Mouse (Mus musculus) spleen, postnatal 10 days (tissue): ENCODE measurements around the gene Tubd1.

Source experiments
- DNase-seq, 2 experiments: peaks; one replicate each; pipeline ENCODE4 v3.0.0; 2021 to 2022; ENCODE audit warnings: low spot score in 2 of 2

The Tubd1 gene

DNA sequence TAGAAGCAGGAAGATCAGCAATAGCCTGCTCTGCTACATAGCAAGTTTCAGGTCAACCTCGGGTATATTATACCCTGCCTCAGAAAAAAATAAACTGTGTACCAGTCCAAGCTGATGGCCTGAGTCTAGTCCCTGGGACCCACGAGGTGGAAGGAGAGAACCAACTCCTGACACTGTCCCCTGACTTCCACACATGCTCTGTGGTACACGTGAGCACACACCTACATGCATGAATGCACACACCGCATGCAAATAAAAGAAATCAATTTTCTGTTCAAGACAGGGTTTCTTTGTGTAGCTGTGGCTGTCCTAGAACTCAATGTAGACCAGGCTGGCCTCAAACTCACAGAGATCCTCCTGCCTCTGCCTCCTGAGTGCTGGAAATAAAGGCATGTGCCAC, 13.5 kb downstream of the Tubd1 start:
- DNase-seq: no peak

DNA sequence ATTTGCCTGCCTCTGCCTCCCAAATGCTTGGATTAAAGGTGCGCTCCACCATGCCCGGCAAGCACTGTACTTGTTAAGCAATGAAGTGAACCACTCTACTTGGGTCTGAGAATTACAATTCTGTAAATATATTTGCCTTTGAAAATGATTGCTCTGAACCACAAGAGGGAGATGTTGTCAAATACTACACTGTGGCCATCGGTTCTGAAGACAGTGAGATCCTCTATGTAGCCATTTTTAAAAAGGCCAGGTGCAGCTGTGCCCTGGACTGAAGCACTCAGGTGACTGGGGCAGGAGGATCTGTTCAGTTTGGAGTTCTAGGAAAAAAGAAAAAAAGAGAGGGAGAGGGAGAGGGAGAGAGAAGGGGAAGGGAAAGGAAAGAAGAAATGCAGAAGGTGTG, 23.6 kb downstream of the Tubd1 start:
- no peak for DNase-seq

DNA sequence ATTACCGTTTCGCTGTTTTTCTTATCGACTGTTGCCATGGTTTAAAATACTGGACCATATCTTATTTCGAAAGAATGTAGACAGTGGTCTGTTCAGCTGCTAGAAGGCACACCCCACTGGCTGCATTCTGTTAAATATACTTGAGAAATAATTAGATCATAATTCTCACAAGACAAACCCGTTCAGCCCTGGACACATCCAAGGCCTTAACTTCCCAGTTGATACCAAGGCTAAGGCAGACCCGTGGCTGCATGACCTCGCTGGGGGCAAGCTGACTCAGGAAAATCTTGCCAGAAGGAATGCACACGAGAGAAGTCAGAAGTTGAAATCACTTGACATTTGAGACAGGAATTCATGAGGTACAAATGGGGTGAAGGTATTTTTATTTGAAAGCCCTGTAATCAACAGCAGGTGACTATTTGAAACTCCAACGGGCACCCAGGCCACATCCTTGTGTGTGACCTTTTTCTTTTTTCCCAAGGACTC, 25.5 kb downstream of the Tubd1 start:
- DNase-seq: no peak

DNA sequence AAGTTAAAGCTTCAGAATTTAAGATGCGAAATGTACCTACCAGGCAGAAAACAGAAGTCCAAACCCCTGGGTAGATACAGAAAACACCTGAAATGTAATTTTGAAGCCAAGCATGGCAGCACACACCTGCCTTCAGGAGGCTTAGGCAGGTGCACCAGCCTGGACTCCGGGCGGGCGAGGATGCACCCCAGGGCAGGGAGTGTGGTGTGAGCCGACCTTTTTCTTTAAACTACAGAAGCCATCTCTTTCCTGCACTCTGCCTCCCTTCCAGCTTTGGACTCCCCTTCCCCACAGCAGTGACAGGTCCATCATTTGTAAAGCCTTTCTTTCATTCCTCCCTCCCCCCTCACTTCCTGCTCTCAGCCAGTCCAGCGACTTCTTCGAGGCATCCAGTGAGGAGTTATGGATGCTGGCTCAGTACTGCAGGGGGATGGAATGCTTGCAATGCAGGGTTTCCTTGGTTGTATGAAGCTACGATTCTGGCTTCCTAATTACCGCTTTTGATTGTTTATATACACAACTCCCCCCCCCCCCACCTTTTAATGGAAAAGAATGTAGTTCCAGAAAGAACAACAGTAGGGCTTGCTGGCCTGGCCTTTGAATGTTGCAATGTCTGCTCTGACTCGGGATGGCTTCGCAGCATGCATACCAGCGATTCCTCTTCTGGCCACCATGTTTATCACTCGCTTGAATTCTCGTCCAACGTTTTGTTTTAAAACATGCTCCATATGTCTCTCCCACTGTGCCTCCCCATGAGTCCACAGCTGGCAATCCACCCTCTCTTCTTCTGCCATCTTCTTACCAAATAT, 26.5 kb downstream of the Tubd1 start:
- DNase-seq: no peak

DNA sequence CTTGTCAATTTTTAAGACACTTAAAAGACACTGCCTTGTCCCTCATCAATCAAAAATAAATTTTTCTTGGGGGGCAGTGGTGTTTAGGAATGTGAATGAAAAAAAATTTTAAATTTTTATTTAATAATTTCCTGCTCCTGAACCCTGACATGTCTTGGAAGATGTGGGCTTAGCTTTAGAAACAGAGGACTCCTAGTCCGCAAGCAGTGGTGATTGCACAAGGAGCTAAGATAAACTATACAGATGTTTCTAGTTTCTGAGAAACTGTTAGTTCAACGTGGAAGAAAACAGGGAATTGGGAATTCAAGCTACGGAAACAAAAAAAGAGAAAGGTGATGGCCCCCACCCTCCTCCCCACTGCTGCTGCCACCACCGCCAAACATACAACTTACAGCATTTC, 27.1 kb downstream of the Tubd1 start:
- DNase-seq: no peak

DNA sequence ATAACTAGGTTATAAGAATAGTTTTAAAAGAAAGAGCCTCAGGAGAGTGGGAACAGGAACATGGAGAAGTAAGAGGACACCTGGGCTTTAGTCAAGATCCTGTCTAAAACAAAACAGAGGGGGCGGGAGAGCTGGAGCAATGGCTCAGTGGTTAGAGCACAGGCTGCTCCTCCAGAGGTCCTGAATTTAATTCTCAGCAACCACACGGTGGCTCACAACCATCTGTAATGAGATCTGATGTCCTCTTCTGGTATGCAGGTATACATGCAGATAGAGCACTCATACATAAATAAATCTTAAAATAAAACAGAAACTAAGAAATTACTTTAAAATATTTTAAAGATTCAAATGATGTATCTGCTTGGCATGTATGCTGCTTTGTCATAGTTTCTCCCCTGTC, 27.8 kb downstream of the Tubd1 start:
- no peak for DNase-seq

DNA sequence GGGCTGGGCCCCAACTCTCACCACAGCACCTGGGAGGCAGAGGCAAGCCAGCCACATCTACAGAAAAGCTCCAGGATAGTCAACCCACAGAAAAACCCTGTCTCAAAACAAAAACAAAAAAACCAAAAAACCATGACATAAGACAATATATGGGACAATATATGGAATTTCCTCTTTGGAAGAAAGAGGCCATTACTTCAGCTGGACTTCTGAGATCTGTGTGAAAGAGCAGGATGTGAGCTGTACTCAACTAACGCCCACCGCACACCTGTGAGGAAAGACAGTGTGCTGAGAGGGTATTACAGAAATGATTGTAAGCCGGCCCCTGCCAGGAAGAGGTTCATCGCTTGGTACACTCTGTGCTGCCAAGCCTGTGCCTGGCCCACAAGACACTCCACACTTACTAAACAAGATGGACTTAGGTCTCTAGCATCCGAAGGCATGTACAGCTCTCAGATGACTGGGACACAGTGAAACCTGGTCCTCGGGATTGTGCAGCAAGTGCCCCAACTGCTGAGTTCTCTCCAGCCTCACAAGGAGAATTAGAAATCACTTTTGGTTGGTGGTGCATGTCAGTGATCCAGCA, 28.9 kb downstream of the Tubd1 start:
- no peak for DNase-seq

DNA sequence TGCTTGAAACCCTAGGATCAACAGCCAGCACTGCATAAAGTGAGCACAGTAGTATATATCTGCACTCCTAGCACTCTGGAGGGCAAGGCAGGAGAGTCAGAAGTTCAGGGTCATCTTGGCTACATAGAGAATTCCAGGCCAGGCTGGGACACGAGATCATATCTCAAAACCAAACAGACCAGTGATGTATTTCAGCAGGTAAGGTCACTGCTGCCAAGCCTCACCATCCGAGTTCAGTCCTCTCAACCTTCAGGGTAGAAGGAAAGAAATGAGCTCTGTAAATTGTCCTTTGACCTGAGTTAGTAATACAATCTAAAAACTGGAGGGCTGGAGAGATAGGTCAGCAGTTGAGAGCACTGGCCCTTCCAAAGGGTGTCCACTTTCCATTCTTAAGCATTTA, 29.6 kb downstream of the Tubd1 start:
- no peak for DNase-seq

DNA sequence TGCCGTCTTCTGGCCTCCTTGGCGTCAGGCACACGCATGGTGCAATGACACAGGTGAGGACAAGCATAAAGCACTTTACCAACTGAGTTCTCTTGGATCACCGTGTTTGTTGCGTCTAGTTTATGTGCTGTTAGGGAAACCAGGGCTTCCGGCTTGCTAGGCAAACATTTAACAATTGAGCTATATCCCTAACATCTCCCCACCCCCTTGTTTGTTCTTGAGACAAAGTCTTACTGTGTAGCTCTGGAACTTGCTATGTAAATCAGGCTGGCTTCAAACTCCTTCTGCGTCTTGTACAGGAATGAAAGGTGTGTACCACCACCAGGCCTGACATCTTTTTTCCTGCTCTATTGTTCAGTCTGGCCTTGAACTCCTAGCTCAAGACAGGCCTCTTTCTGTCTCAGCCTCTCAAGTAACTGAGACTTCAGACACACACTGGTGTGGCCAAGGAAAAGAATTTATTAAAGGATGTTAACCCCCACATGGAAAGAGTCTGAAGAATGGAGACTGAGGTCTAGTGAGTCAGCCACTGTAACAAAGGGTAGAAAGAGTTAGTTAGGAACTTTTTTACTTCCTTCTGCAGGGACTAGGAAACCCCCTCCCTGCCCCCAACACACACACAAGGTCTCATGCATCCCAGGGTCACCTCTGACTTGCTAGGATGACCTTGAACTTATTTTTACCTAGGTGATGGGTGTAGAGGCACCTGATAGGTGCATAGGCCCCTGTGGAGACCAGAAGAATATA, 31.0 kb downstream of the Tubd1 start:
- no peak for DNase-seq

DNA sequence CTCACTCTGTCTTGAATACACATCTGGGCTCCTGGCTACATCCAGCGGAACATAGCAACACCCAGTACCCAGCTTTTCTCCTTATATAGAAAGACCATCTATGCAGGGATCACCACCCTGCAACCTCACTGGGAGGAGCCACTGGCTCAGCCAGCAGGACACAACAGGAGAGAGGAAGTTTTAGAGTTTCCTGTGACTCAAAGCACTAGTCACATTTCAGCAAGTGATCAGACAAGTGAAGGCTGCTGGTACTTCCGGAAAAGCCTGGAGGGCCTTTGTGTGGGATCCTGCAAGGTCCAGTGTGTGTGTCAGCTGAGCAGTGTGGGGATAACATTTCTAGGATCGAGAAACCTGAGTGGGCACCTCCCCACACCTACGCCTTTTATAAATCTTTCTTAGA, 32.4 kb downstream of the Tubd1 start:
- no peak for DNase-seq

DNA sequence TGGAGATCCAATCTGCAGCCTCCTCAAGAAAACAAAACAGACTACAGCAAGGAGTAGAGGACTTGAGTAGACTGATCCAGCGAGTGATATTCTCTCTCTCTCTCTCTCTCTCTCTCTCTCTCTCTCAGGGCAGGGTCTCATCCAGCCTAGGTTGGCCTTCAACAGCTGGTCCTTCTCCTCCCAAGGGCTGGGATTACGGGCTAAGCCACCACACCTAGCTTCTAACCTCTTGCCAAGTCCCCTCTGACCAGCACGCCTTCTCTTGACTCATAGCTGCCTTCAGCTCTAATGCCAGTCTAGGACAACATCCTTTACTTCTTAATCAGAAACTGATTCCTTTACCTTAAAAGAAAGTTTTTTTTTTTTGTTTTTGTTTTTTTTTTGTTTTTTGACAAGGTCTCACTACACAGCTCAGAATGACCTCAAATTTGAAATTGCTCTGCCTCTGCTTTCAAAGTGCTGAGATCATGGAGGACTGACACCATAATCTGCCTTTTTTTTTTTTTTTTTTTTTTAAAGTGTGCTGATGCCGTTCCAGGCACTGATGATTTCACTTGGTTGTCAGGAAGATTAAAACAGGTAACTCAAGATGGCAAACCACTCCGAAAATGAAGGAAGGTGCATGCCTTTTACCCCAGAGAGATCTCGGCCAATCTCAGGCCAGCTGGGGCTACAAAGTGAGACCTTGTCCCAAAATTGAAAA, 33.5 kb downstream of the Tubd1 start:
- DNase-seq: no peak

DNA sequence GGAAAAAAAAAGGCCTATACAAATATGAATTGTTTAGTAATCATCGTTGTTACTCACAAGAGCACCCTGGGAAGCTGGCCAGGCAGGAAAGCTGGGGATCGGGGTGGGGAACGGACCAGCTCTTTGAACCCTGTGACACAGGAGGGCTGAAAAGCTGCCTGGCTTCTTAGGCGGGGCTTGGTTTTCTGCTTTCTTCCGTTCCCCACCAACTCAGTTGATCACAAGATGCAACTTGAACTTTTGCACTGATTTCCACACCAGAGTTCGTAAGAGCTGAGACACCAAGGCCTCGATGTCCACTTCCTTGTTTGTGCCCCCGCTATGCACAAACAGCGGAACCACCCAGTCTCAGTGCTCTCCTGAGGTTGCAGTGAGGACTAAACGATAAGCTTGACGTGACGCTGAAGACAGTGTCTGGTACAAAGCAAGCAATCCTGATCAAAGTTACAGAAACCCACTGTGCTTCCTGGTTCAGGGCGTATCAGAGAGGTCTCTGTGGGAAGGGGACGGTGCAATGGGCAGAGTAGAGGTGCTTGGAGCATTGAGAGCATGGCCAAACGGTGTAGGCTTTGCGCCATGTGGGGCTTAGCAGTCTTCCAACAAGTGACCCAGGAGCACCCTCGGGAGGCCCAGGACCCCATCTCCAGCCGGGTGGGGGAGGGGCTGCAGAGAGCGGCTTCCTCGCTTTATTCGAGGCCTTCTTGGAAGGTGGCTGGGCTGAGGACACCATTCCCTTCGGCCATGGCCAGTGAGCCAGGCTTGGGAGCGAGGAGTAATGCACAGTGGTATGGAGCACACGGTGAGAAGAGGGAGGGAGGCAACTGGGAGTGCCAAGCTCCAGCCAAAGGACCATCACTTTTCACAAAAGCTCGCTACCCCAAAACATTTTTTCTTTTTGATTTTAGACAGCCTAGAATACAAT, 34.3 kb downstream of the Tubd1 start:
- DNase-seq: peak in 1 of 2 experiments; percentile 49

DNA sequence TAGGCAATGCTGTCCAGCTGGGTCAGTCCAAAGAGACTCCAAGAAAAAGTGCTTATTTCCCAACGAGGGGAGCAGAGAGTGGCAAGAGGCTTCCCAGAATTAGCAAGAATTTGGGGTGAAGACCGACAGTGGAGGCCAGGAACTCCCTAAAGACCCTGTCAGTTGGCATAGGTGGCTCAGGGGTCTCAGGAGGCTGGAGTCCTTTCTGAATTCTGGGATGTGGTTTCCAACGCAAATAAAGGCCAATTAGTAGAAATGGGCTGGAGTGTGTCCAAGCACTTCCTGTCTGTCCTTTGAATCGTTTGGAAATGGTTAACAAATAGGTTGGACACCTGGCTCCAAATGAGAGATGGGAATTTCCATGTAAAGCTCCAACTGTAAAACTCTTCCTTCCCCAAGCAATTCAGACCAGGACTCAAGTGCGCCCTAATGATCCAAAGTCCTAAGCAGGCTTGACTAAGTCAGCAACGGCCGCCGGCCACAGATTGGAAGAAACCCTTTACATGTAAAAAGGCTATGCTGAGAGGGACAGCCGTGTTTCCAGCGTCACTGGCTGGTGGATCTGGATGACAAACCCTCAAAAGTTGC, 35.0 kb downstream of the Tubd1 start:
- DNase-seq: peak in 1 of 2 experiments; percentile 24

DNA sequence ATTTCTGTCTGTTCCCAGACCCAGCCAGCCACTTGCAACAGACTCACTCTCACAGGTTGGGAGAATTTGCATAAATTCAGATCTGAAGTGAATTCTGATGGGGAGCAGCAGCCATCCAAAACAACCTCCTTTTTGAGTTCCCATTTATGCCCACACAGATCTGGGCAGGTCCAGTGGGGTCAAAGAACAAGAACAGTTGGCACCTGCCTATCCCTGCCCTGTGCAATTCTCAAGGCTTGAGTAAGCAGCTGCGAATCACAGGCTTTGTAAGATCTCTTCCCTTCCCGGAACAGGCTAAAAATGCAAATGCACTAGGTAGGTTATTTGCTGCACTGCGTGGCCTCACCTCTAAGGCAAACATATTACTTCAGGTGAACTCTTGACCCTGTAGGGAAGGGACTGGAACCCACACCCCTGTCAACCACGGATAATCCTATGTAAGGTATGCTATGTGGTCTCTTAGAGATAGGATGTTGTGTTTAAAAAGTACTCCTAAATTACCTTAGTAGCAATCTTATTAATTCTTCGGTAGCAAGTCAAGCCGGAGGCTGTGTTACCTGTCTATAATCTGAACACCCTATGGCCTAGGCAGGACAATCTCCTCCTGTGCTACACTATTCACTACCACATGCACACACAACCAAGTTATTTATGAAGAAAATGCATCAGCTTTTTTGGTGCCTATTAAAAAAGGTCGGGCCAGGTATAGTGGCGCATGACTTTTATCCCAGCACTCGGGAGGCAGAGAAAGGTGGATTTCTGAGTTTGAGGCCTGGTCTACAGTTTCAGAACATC, 35.7 kb downstream of the Tubd1 start:
- peak in 1 of 2 experiments; percentile 30 for DNase-seq

DNA sequence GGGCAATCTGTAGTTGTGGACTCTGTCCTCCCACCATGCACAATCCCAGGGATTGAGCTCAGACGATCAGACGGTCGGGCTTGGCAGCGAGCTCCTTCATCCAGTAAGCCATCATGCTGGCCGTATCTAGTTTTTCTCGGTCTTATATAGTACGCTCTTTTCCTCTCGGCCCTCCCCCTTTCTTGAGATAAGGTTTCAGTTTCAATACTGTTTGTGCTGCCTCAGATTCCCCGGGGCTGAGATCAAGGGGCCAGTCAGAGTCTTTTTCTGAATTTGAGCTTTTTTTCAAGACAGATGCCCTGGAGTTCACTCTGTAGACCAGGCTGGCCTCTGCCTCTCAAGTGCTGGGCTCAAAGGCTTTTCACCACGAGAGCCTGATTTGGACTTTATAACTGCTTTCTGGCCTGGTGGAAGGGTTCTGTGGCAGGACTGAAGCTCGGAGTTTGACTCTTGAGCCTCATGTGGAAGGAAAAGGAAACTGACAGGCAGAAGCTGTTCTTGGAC, 36.5 kb downstream of the Tubd1 start:
- DNase-seq: peak; percentile 52 to 64

DNA sequence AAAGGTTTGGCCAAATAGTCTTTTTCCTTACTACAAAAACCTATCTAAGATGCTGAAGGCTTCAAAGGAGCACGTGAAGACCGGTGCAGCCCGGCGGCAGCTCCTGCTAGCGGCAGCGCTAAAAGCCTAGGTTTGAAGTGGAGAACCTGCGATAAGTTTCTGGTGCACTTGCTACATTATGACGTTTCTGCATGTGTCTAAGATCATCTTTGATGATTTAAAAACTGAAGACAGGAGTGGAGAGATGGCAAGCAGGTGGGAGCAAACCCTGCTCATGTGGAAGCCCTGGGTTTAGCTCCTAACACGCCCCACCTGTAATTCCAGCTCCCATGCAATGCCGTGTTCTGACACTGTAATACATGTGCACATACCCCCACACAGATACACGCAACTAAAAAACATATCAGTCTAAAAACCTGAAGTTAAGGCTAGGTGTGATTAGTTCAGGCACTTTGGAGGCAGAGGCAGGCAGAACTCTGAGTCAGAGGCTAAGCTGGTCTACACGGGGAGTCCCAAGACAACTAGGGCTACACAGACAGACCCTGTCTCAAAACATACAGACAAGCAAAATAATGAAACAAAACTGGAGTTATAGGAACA, 37.3 kb downstream of the Tubd1 start:
- DNase-seq: peak in 1 of 2 experiments; percentile 24

DNA sequence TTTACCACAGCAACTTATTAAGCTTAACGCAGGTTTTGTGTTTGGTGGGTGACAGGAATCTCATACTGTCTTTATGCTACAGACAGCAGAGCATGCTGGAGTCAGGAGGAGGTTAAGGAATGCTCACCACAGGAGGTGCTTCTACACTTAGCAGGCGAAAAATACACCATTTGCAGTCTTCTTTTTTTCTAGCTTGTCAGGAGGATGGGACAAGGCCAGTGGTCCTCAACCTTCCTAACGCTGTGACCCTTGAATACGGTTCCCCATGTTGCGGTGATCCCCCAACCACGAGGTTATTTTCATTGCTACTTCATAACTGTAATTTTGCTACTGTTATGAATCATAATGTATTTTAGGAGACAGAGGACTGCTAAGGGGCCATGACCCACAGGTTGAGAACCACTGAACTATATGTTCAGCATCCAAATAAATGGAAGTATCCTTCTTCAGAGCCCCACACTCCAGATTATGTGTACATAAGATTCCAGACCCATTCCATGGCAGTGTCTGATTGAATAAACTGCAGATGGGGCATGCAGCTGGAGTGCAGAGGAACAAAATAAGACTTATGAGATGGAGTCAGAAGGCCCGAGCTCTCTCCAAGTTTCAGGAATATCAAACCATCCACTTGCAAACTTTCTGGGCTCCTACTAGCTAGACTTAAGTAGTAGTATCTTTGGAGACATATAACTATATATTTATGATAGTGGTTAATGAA, 37.9 kb downstream of the Tubd1 start:
- no peak for DNase-seq

DNA sequence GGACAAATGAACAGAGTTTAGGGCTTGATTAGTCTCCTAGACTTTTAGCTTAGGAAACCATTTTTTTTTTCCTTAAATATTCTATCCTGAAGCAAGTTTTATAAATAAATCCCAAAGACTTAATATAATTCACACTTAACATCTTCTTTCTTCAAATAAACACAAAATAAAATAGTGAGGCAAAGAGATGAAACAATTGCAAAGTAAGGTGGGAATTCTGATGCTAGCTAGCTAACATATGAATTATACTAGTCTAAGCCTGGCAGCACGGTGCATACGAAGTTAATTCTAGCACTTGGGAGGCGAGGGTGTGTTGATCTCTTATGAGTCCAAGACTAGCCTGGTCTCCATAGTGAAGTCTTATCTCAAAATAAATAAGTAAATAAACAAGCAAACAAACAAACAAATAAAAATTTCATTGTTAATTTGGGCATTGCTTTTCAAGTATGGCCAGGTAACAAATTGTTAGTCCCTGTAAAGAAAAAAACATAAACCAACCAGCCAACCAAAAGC, 38.6 kb downstream of the Tubd1 start:
- DNase-seq: no peak
